Mouse (Mus musculus) limb, embryonic 11.5 days (tissue): ENCODE results near the gene Rcor3. TPM values are rescaled to one million over a fixed set of nuclear protein-coding genes. Genes with fewer than 3 reads are reported as not detected.
A peak's percentile ranks its signal among the peaks of the same experiment; 100 is the strongest.

Source experiments
- ATAC-seq: fragments of 200-750 bp; cut with Nextera tagmentation; 2 replicates; pipeline ENCODE4 v1.8.0; 2017; ENCODE audit warnings: low read depth; ENCODE audit not compliant: insufficient number of reproducible peaks, low FRiP score, low TSS enrichment
- DNase-seq: peaks from one replicate; pipeline ENCODE4 v3.0.0-alpha.2; 2015; ENCODE audit warnings: low spot score
- H3K27ac ChIP-seq: fragments of 300-500 bp; sonication (generic); replicated peaks from 2 replicates; pipeline ENCODE4 v1.5.1; 2014; ENCODE audit warnings: low read depth, mild to moderate bottlenecking, low read length
- H3K27me3 ChIP-seq: fragments of 300-500 bp; sonication (generic); 2 replicates; pipeline ENCODE4 v1.6.1; 2014; ENCODE audit warnings: mild to moderate bottlenecking, low read length, mixed read lengths; ENCODE audit not compliant: control insufficient read depth, insufficient read depth
- H3K36me3 ChIP-seq: fragments of 300-500 bp; sonication (generic); 2 replicates; pipeline ENCODE4 v1.6.1; 2014; ENCODE audit warnings: mild to moderate bottlenecking, low read length, moderate library complexity, mixed read lengths; ENCODE audit not compliant: control insufficient read depth, insufficient read depth
- H3K4me1 ChIP-seq: fragments of 300-500 bp; sonication (generic); 2 replicates; pipeline ENCODE4 v1.6.1; 2014; ENCODE audit warnings: low read length, mixed read lengths; ENCODE audit not compliant: control insufficient read depth, insufficient read depth
- H3K4me2 ChIP-seq: fragments of 300-500 bp; sonication (generic); 2 replicates; pipeline ENCODE4 v1.6.1; 2014; ENCODE audit warnings: low read depth, mild to moderate bottlenecking, moderate library complexity; ENCODE audit not compliant: severe bottlenecking
- H3K4me3 ChIP-seq: fragments of 300-500 bp; sonication (generic); 2 replicates; pipeline ENCODE4 v1.5.1; 2014; ENCODE audit warnings: low read depth, low read length
- H3K9ac ChIP-seq: fragments of 300-500 bp; sonication (generic); 2 replicates; pipeline ENCODE4 v1.6.1; 2014; ENCODE audit warnings: mild to moderate bottlenecking, low read length
- H3K9me3 ChIP-seq: fragments of 300-500 bp; sonication (generic); 2 replicates; pipeline ENCODE4 v1.6.1; 2016; ENCODE audit warnings: low read length; ENCODE audit not compliant: control insufficient read depth
- WGBS: fragments of 180-500 bp; shearing (Covaris S2); extraction: QIAGEN DNeasy Blood & Tissue Kit; methylation state at CpG from one replicate; pipeline ENCODE4 v1.1.7; 2014; 5-methylcytosine and 5-hydroxymethylcytosine counted together
- polyA plus RNA-seq: library from polyadenylated mRNA; unstranded; fragments of >200 nt; fragmentation: Nextera tagmentation; extraction: Ambion mirVana; gene quantifications from 2 replicates; pipeline ENCODE4 v1.2.1, GENCODE M21; 2014

Rcor3 gene
- polyA plus RNA-seq, 1 experiment from 2014 or later, result 17.6 TPM

DNA sequence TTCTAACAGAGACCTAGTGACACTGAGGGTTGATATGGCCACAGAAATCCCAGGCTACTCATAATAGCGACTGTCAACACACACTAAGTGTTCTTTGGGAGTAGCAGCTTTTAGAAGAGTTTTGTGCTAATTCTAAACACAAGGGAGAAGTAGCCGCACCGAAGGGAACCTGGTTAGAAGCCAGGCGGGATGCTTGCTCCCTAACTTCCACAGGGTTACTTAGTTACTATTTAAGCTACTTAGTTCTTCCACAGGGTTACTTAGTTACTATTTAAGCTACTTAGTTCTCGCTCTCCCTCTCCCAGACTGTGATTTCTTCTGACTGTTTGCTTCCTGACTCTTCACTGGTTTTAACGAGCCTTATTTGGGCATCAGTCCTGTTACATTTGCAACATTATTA is 34.7 kb downstream of the Rcor3 start:
- Histone ChIP-seq H3K9ac (no peak overlapping the region), H3K4me3 (no peak overlapping the region), H3K27ac (no peak overlapping the region), H3K4me1 (no peaks in the 10 kb centered on the region), H3K4me2 (no peak overlapping the region), H3K27me3 (no peaks in the 10 kb centered on the region), H3K9me3 (no peaks in the 10 kb centered on the region), H3K36me3 (peaks cover 5% of the 10 kb centered on the region; the same call in 1 of the 2 replicates)
- DNase-seq (no peak), ATAC-seq (no peak)
- 89% methylated on average over 6 of the region's 6 CpGs for WGBS

DNA sequence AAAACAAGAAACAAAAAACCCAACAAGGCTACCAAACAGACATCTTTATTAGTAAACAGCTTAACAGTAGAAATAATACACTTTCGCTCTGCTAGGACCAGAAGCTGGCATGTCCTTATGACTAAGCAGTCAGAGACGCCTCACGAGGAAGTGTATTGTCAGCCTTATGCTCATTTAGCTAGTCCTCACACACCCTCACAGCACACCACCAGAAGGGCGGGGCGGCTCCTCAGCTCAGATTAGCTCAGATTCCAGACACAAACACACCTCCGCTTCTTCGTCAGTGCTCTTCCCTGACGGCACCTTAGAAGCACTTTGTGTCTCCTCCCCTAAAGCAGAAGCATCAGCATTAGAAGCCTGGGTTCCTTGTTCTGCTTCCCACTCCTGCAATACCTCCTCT is 36.5 kb downstream of the Rcor3 start:
- Histone ChIP-seq H3K4me1 (no peaks in the 10 kb centered on the region), H3K4me3 (no peak overlapping the region), H3K9ac (no peak overlapping the region), H3K9me3 (no peaks in the 10 kb centered on the region), H3K36me3 (peaks cover 5% of the 10 kb centered on the region; the same call in 1 of the 2 replicates), H3K4me2 (no peak overlapping the region), H3K27ac (no peak overlapping the region), H3K27me3 (no peaks in the 10 kb centered on the region)
- ATAC-seq (no peak), DNase-seq (no peak)
- 84% methylated on average over 8 of the region's 8 CpGs for WGBS

DNA sequence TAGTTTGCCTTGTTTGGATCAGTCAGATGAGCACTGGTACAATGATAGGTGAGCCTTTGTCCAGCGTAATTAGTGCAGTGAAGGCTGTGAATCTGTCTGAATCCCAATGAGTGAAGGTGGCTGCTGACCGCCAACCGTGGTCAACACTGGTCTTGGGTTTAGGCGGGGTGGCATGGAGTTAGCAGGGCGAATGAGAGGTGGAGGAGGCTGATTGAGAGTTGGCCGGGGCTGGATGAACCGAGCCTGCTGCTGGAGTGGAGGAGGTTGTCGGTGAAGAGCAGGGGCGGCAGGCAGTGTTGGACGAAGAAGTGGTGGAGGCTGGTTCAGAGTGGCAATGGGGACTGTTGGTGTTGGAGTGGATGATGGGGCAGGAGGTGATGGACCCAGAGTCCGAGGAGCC is 37.1 kb downstream of the Rcor3 start:
- Histone ChIP-seq H3K4me2 (no peak overlapping the region), H3K4me3 (no peak overlapping the region), H3K9ac (no peak overlapping the region), H3K27ac (no peak overlapping the region), H3K4me1 (no peaks in the 10 kb centered on the region), H3K27me3 (no peaks in the 10 kb centered on the region), H3K36me3 (peaks cover 5% of the 10 kb centered on the region; the same call in 1 of the 2 replicates), H3K9me3 (no peaks in the 10 kb centered on the region)
- no peak for ATAC-seq
- no peak for DNase-seq
- WGBS, result 94% methylated on average over 11 of the region's 11 CpGs

DNA sequence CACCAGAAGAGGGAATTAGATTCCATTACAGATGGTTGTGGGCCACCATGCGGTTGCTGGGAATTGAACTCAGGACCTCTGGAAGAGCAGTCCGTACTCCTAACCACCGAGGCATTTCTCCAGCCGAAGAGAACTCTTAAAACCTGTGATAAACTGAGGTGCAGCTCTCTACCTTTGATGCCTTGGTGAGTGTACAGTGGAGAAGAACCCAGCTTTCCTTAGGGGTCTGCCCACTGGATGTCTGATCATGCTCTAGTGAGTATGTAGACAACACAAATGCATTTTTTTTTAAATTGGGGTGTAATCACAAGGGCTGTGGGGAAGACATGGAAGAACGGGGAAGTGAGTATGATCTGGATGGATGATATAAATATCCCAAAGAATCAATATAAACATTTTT is 42.2 kb downstream of the Rcor3 start:
- DNase-seq, result no peak
- no peak overlapping the region for H3K27ac ChIP-seq
- H3K4me2 ChIP-seq, result no peak overlapping the region
- H3K9me3 ChIP-seq, result no peaks in the 10 kb centered on the region
- 0 out of 2 replicates have a peak, but pooled peaks cover 3% of the 10 kb centered on the region for H3K4me1 ChIP-seq
- WGBS, result 90% methylated on average over 5 of the region's 5 CpGs
- H3K36me3 ChIP-seq, result peaks cover 2% of the 10 kb centered on the region; the same call in 1 of the 2 replicates
- ATAC-seq, result no peak
- no peaks in the 10 kb centered on the region for H3K27me3 ChIP-seq
- no peak overlapping the region for H3K4me3 ChIP-seq
- H3K9ac ChIP-seq, result no peak overlapping the region

DNA sequence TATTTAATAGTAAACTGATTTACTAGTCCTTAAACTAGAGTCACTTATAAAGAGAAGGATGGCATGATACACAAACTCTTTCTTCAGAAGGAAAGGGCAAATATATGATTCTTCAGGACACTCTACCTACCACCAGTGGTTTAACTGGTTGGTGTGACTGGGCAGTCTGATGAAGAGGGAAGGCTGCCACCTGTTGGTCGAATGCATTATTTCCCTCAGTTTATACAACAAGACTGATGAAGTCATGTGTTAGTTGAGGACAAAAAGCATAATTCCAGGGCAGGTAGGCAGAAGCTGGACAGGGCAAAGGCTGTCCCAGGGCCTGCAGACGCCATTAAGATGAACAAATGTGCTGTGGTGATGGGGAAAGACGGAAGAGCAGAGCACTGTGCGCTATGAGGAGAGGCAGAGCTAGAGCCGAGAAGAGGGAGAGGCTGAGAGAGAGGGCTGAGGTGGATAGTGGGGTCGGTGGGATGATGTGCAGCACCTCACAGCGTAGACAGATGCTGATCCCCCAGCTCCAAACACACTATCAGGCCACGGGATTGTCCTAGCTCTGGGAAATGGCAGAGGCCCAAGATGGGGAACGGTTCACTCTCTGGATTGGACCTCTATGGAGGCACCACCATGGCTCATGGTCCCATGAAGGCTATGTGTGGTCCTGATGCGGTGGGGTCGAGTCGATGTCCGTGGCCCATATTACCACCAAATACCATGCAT is 43.3 kb downstream of the Rcor3 start:
- 0 out of 2 replicates have a peak, but pooled peaks cover 3% of the 10 kb centered on the region for H3K4me1 ChIP-seq
- ATAC-seq, result no peak
- 62% methylated on average over 13 of the region's 13 CpGs for WGBS

DNA sequence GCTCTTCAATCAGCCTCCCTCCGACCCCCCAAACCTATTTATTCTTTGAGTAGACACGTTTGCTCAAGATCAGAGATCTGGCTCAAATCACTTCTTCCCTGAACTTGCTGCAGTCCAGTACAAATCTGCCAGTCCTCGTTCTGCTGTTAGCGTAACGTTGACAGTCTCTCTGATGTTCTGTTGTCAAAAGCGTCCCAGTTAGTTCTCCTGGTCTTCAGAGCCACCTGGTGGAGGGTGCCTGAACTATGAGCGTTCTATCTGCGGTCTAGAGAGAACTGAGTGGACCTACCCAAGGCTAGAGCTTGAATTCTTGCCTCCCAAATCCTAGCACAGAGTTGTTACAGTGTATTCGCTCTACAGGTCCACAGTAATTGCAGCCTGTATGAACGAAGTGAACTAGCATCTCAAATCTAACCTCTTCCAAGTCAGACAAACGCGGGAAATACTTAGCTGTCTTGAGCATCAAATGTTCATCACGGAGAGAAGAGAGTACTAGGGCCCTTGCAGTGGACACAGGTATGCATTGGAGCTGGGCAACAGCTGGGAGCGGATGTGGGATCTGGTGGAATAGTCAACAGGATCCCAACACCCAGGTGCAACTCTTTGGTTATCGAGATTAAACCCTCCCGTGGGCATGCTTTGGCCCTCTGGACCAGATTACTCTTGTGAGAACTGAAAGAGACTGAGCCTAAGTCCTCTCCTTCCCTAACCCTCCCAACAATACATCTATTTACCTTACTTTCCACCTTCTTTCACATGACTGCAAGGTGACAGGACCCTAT is 44.8 kb downstream of the Rcor3 start:
- DNase-seq (peak; percentile 82), ATAC-seq (peak; percentile 80; the same call in 1 of the 2 replicates)
- Histone ChIP-seq H3K9ac (no peak overlapping the region), H3K36me3 (no peaks in the 10 kb centered on the region), H3K4me1 (0 out of 2 replicates have a peak, but pooled peaks cover 3% of the 10 kb centered on the region), H3K4me3 (peak overlapping the region; percentile 55), H3K27ac (no peak overlapping the region), H3K4me2 (peak overlapping the region; percentile 83), H3K9me3 (no peaks in the 10 kb centered on the region), H3K27me3 (no peaks in the 10 kb centered on the region)
- 34% methylated on average over 16 of the region's 16 CpGs for WGBS

More for the DNA sequence above, 43.3 kb downstream of the Rcor3 start:
- Histone ChIP-seq H3K27me3 (no peaks in the 10 kb centered on the region), H3K36me3 (no peaks in the 10 kb centered on the region), H3K4me3 (no peak overlapping the region), H3K4me2 (no peak overlapping the region), H3K27ac (no peak overlapping the region), H3K9ac (no peak overlapping the region), H3K9me3 (no peaks in the 10 kb centered on the region)
- DNase-seq, result peak; percentile 78

DNA sequence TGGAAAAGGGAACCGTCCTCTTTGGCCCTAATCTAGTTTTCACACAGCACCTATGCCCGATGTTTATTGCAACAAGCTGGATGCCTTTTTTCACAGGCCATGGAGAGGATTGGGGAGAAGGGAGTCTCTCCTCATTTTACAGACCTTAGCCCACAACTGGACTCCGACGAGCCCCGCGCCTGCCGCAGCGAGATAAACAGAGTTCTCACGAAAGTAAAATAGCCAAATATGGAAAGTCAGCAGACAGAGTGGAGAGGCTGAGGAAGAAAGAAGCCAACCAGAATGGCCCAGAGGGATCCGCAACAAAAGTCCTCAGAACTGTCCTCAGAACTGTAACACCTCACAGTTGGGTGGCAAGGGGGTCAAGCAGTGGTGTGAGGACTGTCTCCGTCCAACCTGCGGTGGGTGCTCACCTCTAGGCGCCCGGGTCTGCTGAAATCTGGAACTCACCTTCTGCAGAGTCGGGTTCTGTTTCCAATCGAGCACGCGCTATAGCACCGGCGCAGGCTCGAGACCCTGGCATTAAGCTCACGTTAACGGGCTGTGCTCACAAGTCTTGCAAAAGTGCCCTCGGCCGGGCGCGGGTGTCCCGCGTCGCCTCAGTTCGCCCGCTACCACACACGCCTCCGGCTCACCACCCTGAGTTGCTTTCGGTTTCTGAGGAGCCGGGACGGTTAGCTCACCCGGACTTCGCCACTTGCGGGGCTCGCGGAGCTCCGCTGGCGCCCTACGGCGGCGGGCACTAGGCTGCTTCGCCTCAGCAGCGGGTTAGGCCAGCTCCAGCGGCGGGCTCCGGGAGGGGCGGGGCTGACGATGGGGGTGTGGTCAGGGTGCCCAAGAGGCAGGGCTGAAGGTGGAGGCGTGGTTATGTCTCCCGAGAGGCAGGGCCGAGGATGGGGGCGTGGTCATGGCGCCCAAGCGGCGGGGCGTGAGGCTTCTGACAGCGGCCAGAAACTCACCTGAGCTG is 45.8 kb downstream of the Rcor3 start, which contains the start of gene Traf5:
TSS of gene Traf5 (minus strand) at position 754 of the 967 bp plus-strand sequence.
- 2% methylated on average over 63 of the region's 63 CpGs for WGBS
- no peak within 1 kb of the TSS for H3K27ac ChIP-seq
- 0 out of 2 replicates have a peak, but pooled peaks cover 3% of the 10 kb centered on the region for H3K4me1 ChIP-seq
- no peaks in the 10 kb centered on the region for H3K36me3 ChIP-seq
- peak within 1 kb of the TSS; percentile 55 for H3K4me3 ChIP-seq
- H3K9ac ChIP-seq, result peak within 1 kb of the TSS; percentile 72
- no peaks in the 10 kb centered on the region for H3K27me3 ChIP-seq
- ATAC-seq (peak; percentile 96), DNase-seq (peak; percentile 97)
- no peaks in the 10 kb centered on the region for H3K9me3 ChIP-seq
- H3K4me2 ChIP-seq, result peak within 1 kb of the TSS; percentile 83
